Mouse (Mus musculus) forebrain, embryonic 10.5 days (tissue): Measurements from ENCODE around the gene Dgcr2. TPM values are rescaled to one million over a fixed set of nuclear protein-coding genes. Genes with fewer than 3 reads are reported as not detected.

Experiments
- DNase-seq: peaks from one replicate; pipeline ENCODE4 v3.0.0-alpha.2; 2017; ENCODE audit warnings: low spot score; ENCODE audit errors: extremely low spot score
- H3K27ac ChIP-seq: fragments of 300-500 bp; sonication (generic); 2 replicates; pipeline ENCODE4 v1.5.1; 2016; ENCODE audit warnings: mild to moderate bottlenecking
- H3K27me3 ChIP-seq: fragments of 300-500 bp; sonication (generic); 2 replicates; pipeline ENCODE4 v1.6.1; 2016; ENCODE audit warnings: mild to moderate bottlenecking; ENCODE audit not compliant: poor library complexity, severe bottlenecking
- H3K36me3 ChIP-seq: fragments of 300-500 bp; sonication (generic); replicated peaks from 2 replicates; pipeline ENCODE4 v1.6.1; 2016; ENCODE audit warnings: mild to moderate bottlenecking, moderate library complexity
- H3K4me1 ChIP-seq: fragments of 300-500 bp; sonication (generic); 2 replicates; pipeline ENCODE4 v1.6.1; 2016
- H3K4me3 ChIP-seq: fragments of 300-500 bp; sonication (generic); 2 replicates; pipeline ENCODE4 v1.5.1; 2016; ENCODE audit warnings: mild to moderate bottlenecking, moderate library complexity
- H3K9me3 ChIP-seq: fragments of 300-500 bp; sonication (generic); 2 replicates; pipeline ENCODE4 v1.6.1; 2016; ENCODE audit warnings: mild to moderate bottlenecking, moderate library complexity
- WGBS: fragments of 180-500 bp; shearing (Covaris S2); methylation state at CpG from one replicate; pipeline ENCODE4 v1.1.7; 2016; 5-methylcytosine and 5-hydroxymethylcytosine counted together
- polyA plus RNA-seq: library from polyadenylated mRNA; unstranded; fragments of >200 nt; fragmentation: Nextera tagmentation; extraction: Ambion mirVana; gene quantifications from 2 replicates; pipeline ENCODE4 v1.2.1, GENCODE M21; 2016

Dgcr2 gene
- polyA plus RNA-seq, 1 experiment from 2014 or later = 104 TPM

DNA sequence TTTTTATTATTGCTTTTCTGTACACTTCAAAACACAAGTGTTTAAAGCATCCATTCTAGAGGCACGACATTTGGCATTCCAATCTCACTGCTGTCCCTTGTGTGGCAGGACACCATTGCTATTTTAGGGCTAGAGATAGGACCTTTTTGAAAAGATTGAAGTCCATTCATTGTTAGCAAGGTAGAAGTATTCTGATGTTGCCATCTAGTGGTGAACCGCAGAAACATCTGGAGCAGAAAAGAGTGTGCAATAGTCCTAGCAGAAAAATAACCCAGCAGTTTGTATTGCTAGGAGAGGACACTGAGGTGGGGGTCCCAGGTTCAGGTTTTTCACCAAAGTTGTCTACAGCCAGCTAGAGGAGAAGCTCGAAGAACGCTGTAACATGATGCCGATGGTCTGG, 86.2 kb downstream of the Dgcr2 start:
- DNase-seq = peak; percentile 30
- Histone ChIP-seq H3K27ac (no peak overlapping the region), H3K4me1 (peaks cover 43% of the 10 kb centered on the region)

GRCm38 (mm10) chr16:17809711-17810110, 88.7 kb downstream of the Dgcr2 start:
- peak; percentile 44 for DNase-seq
- Histone ChIP-seq H3K27ac (peak overlapping the region; percentile 64), H3K4me1 (peaks cover 48% of the 10 kb centered on the region), H3K36me3 (no peaks in the 10 kb centered on the region), H3K9me3 (no peaks in the 10 kb centered on the region), H3K27me3 (peaks cover 94% of the 10 kb centered on the region), H3K4me3 (no peak overlapping the region)
- WGBS = 29% methylated on average over 7 of the region's 7 CpGs

More for the DNA sequence above, 86.2 kb downstream of the Dgcr2 start:
- Histone ChIP-seq H3K36me3 (no peaks in the 10 kb centered on the region), H3K4me3 (no peak overlapping the region), H3K27me3 (peaks cover 94% of the 10 kb centered on the region), H3K9me3 (no peaks in the 10 kb centered on the region)
- 9% methylated on average over 5 of the region's 5 CpGs for WGBS

- peak overlapping the region; percentile 64 for H3K27ac ChIP-seq
- peaks cover 94% of the 10 kb centered on the region for H3K27me3 ChIP-seq
These were observed 89.2 kb downstream of the Dgcr2 start for GRCm38 (mm10) chr16:17809125-17809524.

GRCm38 (mm10) chr16:17807192-17808009, 91.0 kb downstream of the Dgcr2 start:
- no peaks in the 10 kb centered on the region for H3K36me3 ChIP-seq
- peak; percentile 89 for DNase-seq
- peaks cover 94% of the 10 kb centered on the region for H3K27me3 ChIP-seq
- H3K4me1 ChIP-seq = peaks cover 72% of the 10 kb centered on the region
- H3K9me3 ChIP-seq = no peaks in the 10 kb centered on the region
- WGBS = 1% methylated on average over 73 of the region's 73 CpGs
- peak overlapping the region; percentile 62 for H3K4me3 ChIP-seq
- H3K27ac ChIP-seq = peak overlapping the region; percentile 86

More at GRCm38 (mm10) chr16:17809125-17809524, 89.2 kb downstream of the Dgcr2 start:
- Histone ChIP-seq H3K4me3 (no peak overlapping the region), H3K4me1 (peaks cover 54% of the 10 kb centered on the region), H3K9me3 (no peaks in the 10 kb centered on the region), H3K36me3 (no peaks in the 10 kb centered on the region)
- 85% methylated on average over 4 of the region's 4 CpGs for WGBS
- DNase-seq = no peak

GRCm38 (mm10) chr16:17806581-17807191, 91.7 kb downstream of the Dgcr2 start:
- Histone ChIP-seq H3K9me3 (no peaks in the 10 kb centered on the region), H3K4me1 (peaks cover 78% of the 10 kb centered on the region), H3K27ac (peak overlapping the region; percentile 86)

DNA sequence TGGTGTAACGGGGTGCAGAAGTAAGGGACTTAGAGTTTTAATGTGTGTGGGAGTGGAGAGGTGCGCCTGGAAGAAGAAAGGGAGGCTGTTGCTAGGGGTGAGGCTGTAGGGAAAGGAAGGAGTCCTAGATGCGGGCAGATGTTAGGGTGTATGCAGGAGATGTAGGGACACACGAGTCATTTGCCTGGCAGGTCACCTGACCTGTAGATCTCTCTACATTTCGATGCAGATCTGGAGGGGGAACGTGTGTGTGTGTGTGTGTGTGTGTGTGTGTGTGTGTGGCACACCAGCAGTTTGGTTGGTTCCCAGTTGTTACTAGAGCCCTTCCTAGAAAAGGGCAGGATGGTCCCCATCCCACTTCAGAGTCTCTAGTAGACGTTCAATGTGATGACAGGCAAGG, 93.4 kb downstream of the Dgcr2 start:
- Histone ChIP-seq H3K9me3 (no peaks in the 10 kb centered on the region), H3K36me3 (no peaks in the 10 kb centered on the region), H3K27ac (no peak overlapping the region), H3K4me3 (peak overlapping the region; percentile 53), H3K27me3 (peaks cover 99% of the 10 kb centered on the region), H3K4me1 (peaks cover 80% of the 10 kb centered on the region)
- DNase-seq = peak; percentile 20
- 11% methylated on average over 7 of the region's 7 CpGs for WGBS

More at GRCm38 (mm10) chr16:17806581-17807191, 91.7 kb downstream of the Dgcr2 start:
- Histone ChIP-seq H3K27me3 (peaks cover 98% of the 10 kb centered on the region), H3K4me3 (peak overlapping the region; percentile 62), H3K36me3 (no peaks in the 10 kb centered on the region)
- 2% methylated on average over 50 of the region's 50 CpGs for WGBS
- peak; percentile 64 for DNase-seq

DNA sequence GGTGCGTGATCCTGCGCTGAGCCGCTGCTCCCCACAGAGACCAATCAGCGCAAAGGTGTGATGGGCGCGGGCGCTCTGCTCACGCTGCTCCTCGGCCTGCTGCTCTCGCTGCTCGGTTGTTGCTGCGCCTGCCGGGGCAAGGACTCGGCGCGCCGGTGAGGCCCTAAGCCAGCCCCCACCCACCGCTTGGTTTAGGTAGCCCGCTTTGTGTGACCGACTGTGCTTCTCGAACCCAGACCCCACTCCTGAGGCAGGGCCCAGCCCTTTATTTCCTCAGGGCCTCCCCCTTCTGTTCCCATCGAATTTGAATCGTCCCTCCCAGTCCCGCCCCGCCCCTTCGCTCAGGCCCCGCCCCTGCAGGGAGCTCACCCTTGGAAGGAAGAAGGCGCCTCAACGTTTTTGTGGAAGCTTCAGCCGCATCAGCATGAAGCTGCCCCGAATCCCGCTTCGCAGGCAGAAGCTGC, 93.9 kb downstream of the Dgcr2 start:
- Histone ChIP-seq H3K4me1 (peaks cover 76% of the 10 kb centered on the region), H3K27ac (no peak overlapping the region; the same call in 1 of the 2 replicates)

GRCm38 (mm10) chr16:17803675-17804448, 94.5 kb downstream of the Dgcr2 start:
- peaks cover 99% of the 10 kb centered on the region for H3K27me3 ChIP-seq
- peak overlapping the region; percentile 53 for H3K4me3 ChIP-seq
- no peak overlapping the region; the same call in 1 of the 2 replicates for H3K27ac ChIP-seq
- H3K9me3 ChIP-seq = no peaks in the 10 kb centered on the region
- WGBS = 4% methylated on average over 33 of the region's 33 CpGs
- peaks cover 72% of the 10 kb centered on the region for H3K4me1 ChIP-seq
- no peaks in the 10 kb centered on the region for H3K36me3 ChIP-seq
- DNase-seq = peak; percentile 33

More for the DNA sequence above, 93.9 kb downstream of the Dgcr2 start:
- peak overlapping the region; percentile 53 for H3K4me3 ChIP-seq
- peak; percentile 73 for DNase-seq
- H3K9me3 ChIP-seq = no peaks in the 10 kb centered on the region
- WGBS = under 1% methylated on average over 33 of the region's 33 CpGs
- H3K36me3 ChIP-seq = no peaks in the 10 kb centered on the region
- peaks cover 99% of the 10 kb centered on the region for H3K27me3 ChIP-seq

DNA sequence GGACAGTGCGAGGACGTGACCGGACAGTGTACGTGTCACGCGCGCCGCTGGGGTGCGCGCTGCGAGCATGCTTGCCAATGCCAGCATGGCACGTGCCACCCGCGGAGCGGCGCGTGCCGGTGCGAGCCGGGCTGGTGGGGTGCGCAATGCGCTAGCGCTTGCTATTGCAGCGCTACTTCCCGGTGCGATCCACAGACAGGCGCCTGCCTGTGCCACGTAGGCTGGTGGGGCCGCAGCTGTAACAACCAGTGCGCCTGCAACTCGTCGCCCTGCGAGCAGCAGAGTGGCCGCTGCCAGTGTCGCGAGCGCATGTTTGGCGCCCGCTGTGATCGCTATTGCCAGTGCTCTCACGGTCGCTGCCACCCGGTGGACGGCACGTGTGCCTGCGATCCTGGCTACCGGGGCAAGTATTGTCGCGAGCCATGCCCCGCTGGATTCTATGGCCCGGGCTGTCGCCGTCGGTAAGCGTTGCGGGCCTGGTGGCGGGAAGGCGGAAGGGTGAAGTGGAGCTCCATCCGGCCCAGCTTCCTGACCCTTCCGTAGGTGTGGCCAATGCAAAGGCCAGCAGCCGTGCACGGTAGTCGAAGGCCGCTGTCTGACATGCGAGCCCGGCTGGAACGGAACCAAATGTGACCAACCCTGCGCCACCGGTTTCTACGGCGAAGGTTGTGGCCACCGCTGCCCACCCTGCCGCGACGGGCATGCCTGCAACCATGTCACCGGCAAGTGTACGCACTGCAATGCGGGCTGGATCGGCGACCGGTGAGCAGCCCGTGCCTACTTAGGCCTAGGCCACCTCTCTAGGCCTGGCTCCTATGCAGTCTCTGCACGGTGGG, 95.3 kb downstream of the Dgcr2 start:
- Histone ChIP-seq H3K27me3 (peaks cover 100% of the 10 kb centered on the region), H3K9me3 (no peaks in the 10 kb centered on the region), H3K4me3 (peak overlapping the region; percentile 53), H3K4me1 (peaks cover 75% of the 10 kb centered on the region), H3K36me3 (no peaks in the 10 kb centered on the region), H3K27ac (peak overlapping the region; percentile 56; the same call in 1 of the 2 replicates)
- 1% methylated on average over 83 of the region's 83 CpGs for WGBS
- DNase-seq = peak; percentile 49

DNA sequence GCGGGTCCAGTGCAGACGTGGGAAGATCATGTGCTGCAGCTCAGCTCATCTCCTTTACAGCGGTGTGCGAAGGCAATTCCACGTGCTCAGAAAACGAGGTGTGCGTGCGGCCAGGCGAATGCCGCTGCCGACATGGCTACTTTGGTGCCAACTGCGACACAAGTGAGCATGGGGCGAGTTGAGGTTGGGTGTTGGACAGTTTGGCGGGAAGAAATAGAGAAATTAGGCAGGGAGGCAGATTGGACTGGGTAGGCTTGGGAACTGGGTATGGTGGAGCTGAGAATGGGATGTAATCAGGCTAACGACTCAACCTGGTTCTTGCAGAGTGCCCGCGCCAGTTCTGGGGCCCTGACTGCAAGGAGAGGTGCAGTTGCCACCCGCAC, 95.9 kb downstream of the Dgcr2 start:
- Histone ChIP-seq H3K4me3 (peak overlapping the region; percentile 53), H3K4me1 (peaks cover 75% of the 10 kb centered on the region), H3K36me3 (no peaks in the 10 kb centered on the region), H3K27ac (no peak overlapping the region), H3K9me3 (no peaks in the 10 kb centered on the region), H3K27me3 (peaks cover 100% of the 10 kb centered on the region)
- peak; percentile 38 for DNase-seq
- 4% methylated on average over 18 of the region's 18 CpGs for WGBS

GRCm38 (mm10) chr16:17801777-17802455, 96.4 kb downstream of the Dgcr2 start:
- Histone ChIP-seq H3K4me1 (peaks cover 75% of the 10 kb centered on the region), H3K4me3 (no peak overlapping the region; the same call in 1 of the 2 replicates), H3K27me3 (peaks cover 100% of the 10 kb centered on the region), H3K27ac (no peak overlapping the region), H3K9me3 (no peaks in the 10 kb centered on the region), H3K36me3 (no peaks in the 10 kb centered on the region)
- under 1% methylated on average over 7 of the region's 7 CpGs for WGBS
- DNase-seq = no peak
